Mouse (Mus musculus): ENCODE results near the gene Kcnmb2.

DNA sequence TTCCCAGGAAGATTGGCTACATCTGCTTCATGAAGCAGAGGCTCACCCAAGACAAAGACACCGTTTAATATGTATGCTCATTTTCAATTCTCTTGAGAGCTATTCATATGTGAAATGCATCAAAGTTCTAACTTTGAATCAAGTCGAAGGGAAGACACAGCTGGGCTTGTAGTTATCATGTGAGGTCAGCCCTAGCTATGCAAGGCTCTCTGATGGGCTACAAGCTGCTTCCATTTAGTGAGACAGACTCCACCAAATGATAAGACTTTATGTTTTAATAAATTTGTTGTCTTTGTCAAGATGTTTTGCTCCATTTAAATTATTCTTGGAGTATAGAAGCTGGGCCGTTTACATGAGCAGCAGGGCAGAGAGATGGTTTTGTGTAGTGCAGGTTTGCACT lies 58.9 kb downstream of the Kcnmb2 start:
- TF ChIP-seq POLR2A (IDR thresholded peaks at IDR 0.05; ENCODE audit: borderline replicate concordance, insufficient read depth, low read length) = no peak
- no peak for TF ChIP-seq CTCF (IDR thresholded peaks at IDR 0.05; ENCODE audit: borderline replicate concordance, insufficient read depth, low read depth, low read length)

Data from cerebellum, adult 2 months (tissue).